Mouse (Mus musculus): ENCODE results near the gene Kctd20. TPM values are rescaled to one million over a fixed set of nuclear protein-coding genes. Genes with fewer than 3 reads are reported as not detected.
A peak's percentile ranks its signal among the peaks of the same experiment; 100 is the strongest.

Kctd20 gene
- total RNA-seq, 2 experiments from 2014 or later: 99.1 to 109 TPM

DNA sequence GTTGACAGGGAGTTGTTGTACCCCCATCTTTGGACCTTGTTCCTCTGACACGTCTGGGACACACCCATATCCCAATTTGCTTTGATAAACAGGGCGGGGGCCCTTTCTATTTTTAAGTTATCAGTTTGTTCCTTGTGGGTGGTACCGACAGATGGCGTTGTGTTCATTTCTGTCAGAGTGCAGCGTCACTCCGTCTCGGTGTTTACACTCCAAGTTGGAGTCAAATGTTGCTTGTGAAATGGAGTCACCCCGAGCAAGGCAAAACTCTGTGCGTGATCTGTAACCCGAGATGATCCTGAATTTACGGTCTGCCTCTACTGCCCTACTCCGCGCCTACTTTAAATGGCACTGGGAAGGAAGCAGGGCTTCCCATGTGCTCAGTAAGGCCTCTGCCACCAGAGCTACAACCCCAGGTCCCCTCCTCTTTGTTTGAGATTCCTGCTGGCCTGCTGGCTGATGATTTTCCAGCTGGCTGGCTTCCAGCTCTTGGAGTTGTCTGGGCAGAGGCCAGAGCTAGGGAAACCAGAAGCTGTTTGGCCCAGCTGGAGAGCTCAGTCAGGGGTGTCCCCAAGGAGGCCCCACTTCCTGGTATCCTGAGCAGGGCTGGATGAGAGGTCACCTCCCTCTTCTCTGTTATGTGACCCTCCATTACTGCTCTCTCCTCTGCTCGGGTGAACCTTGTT, 21.2 kb upstream of the Kctd20 start:
- DNase-seq: peak; percentile 84
- intact Hi-C loops (cut with DNase I): no loop called here

DNA sequence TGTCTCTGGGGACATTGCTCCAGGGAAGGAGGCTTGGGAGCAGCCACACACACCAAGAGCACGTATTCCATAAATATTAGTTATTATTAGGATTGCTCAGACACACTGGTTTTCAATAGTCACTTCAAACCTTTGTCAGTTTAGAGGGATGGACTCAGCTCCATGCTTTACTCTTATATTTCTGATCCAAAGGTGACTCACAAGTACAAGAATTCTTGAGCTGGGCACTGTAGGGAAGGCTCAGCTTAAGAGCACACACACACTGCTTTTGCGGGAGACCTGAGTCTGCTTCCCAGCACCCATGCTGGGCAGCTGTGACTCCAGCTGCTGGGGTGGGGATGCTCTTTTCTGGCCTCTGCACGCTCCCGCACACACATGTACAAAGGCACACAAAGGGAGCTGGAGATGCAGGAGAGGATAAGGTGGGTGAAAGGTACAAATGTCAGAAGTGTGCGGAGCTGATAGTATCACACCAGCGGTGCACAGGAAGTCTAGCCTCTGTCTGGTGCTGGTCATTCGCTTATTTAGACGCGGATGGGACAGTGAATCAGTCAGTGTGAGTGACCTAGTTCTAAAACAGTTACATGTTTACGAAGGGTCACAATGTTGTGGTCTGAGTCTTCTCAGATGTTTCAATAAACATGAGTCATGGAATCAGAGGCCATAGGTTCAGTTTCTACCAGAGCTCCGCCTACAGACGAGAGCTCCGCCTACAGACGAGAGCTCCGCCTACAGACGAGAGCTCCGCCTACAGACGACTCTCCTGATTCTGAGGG, 20.1 kb upstream of the Kctd20 start:
- DNase-seq: no peak
- intact Hi-C loops (cut with DNase I): no loop called here

DNA sequence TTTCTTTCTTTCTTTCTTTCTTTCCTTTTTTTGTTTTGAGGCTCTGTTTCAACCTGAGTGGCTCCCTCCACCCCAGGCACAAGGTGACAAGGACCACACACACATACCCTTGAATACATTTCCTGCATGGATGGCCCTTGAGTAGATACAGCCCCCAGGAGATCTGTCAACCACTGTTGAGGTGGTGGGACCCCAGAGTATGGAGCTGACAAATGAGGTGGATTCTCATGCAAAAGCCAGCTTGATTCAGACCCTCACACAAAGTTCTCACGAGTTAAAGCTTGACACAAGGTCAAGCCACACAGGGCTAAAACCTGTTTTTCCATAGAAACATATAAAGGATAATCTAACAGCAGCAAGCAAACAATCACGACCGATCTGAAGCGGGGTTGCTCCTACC, 19.5 kb upstream of the Kctd20 start:
- intact Hi-C loops (cut with DNase I): no loop called here
- DNase-seq: no peak

- intact Hi-C loops (cut with DNase I): no loop called here
- DNase-seq: no peak
Measured at GRCm38 (mm10) chr17:28934120-28934916, 17.4 kb upstream of the Kctd20 start.

DNA sequence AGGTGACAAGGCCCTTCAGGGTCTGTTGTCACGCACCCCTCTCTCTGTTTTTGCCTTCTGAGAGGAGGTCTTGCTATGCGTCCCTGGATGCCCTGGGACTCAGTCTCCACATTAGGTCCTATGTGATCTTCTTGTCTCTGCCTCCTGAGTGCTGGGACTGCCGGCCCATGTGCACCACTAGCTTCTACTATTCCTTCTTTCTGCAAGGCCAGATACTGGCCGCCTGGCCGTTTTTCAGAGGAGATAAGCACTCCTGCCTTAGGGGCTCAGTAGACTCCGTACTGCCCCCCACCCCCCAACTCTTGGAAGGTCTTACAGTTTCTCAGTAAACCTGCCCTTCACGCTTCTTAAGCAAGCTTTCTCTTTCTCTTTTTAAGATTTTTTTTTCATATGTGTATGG, 15.6 kb upstream of the Kctd20 start:
- no peak for DNase-seq
- intact Hi-C loops (cut with DNase I): no loop called here

DNA sequence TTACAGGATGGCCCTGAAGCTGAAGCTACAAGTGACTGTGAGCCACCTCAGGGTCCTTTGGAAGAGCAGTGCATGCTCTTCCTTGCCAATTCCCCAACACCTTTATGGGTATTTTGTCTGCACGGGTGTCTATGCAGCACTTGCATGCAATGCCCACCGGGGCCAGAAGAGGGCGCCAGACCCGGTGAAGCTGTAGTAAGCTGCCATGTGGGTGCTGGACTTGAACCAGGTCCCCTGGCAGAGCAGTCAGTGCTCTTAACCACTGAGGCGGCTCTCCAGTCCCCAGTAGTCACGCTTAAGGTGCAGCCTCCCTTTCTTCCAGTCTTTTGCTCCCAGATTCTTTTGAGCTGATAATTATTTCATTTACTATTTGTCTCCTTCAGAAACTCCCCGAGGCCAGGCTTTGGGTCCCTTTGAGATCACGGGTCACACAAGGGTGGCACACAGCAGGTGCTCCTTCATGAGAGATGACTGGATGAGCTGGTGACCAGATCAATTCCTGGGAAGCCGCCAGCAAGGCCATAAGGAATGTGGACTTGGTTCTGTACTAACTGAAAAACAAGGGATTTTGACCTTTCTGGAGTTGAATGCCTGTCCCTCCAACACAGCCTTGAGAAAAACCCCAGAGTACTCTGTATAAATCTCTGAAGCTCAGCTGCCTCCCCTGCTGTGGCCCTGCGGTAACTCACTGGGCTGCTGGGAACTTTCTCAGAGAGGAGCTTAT, 15.0 kb upstream of the Kctd20 start:
- peak; percentile 64 for DNase-seq

GRCm38 (mm10) chr17:28940776-28941555, 10.8 kb upstream of the Kctd20 start:
- DNase-seq: peak; percentile 54

More for the DNA sequence above, 15.0 kb upstream of the Kctd20 start:
- intact Hi-C loops (cut with DNase I): no loop called here

DNA sequence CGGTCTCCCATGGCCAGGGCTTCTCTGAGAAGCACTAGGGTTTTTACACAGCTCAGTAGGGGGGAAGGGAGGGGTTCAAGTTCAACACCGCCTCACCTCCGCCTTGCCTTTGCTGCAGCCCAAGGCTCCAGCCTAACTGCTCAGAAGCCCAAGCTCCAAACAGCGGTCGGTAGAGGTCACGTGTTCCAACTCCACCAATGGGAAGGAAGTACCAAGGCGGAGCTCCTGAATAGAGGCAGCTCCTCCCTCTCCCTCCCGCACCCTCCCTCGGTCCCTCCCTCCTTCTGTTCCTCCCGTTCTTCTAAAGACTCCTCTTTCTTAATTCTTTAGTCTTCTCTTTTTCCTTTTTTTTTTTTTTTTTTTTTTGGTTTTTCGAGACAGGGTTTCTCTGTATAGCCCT, 9.6 kb upstream of the Kctd20 start:
- DNase-seq: no peak
- intact Hi-C loops (cut with DNase I): no loop called here

More at GRCm38 (mm10) chr17:28940776-28941555, 10.8 kb upstream of the Kctd20 start:
- intact Hi-C loops (cut with DNase I): no loop called here

- no peak for DNase-seq
- intact Hi-C loops (cut with DNase I): no loop called here
Measured at GRCm38 (mm10) chr17:28943740-28944139, 8.0 kb upstream of the Kctd20 start, which contains the start of gene Pxt1. Gene Pxt1, minus strand, starts transcription at chr17:28943840.

- intact Hi-C loops (cut with DNase I): no loop called here
- DNase-seq: no peak
Measured at GRCm38 (mm10) chr17:28944481-28944880, 7.3 kb upstream of the Kctd20 start.

GRCm38 (mm10) chr17:28947011-28947939, 4.5 kb upstream of the Kctd20 start:
- intact Hi-C loops (cut with DNase I): no loop called here
- no peak for DNase-seq

- DNase-seq: no peak
- intact Hi-C loops (cut with DNase I): no loop called here
Measured at GRCm38 (mm10) chr17:28948661-28949060, 3.1 kb upstream of the Kctd20 start.

DNA sequence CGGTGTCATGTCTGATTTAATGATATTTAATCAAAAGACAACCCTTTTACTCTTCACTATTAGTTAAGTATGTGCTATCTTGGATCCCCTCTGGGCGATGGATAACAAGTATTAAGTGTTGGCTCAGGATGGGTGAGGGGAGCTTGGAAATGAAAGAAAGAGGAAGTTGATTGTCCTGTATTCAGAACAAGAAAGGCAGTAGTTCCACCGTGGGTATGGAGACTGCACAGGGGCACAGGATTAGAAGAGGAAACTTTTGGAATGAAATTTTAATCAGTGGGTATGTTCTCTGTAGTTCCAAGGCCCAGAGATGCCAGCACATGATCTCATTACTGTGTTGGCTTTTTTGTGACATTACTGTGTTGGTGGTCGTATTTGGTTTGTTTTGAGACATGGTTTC, 999 bp upstream of the Kctd20 start:
- intact Hi-C loops (cut with DNase I): no loop called here
- DNase-seq: no peak

- intact Hi-C loops (cut with DNase I): no loop called here
- DNase-seq: no peak
Measured at GRCm38 (mm10) chr17:28953251-28953650, 1.5 kb downstream of the Kctd20 start.

GRCm38 (mm10) chr17:28954416-28954815, 2.7 kb downstream of the Kctd20 start:
- DNase-seq: no peak
- intact Hi-C loops (cut with DNase I): no loop called here

- intact Hi-C loops (cut with DNase I): no loop called here
- DNase-seq: no peak
Measured at GRCm38 (mm10) chr17:28960597-28960996, 8.8 kb downstream of the Kctd20 start.

- intact Hi-C loops (cut with DNase I): no loop called here
- no peak for DNase-seq
Measured at GRCm38 (mm10) chr17:28961596-28961995, 9.8 kb downstream of the Kctd20 start.

DNA sequence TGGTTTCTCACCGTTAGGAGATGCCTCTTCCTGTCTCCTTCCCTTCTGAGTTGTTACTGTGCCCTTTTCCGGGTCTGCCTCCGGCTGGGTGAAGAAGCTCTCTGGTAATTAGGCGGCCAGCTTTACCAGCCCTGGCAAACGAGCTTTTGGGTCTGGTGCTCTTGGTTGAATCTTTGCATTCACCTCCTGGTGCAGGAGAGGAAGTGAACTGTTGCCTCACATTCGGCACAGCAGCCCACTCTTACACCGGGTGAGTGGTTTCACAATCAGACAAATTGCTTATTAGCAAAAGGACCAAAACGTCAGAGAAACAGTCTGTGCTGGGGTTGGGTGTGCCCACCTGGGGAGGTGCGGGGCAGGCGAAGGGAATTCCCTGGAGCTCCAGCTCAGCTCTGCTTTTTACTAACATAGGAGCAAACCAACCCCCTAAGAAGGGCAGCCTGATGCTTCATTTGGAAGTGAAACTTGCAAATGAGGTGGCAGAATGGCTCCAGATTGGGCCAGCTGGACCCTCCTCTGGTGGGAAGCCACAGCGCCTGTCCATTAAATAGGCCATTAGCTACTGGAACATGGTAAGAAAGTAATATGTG, 15.4 kb downstream of the Kctd20 start:
- intact Hi-C loops (cut with DNase I): no loop called here
- no peak for DNase-seq
